Mouse (Mus musculus) urinary bladder, postnatal 0 days (tissue): Measurements from ENCODE around the gene Soat1. TPM values are rescaled to one million over a fixed set of nuclear protein-coding genes. Genes with fewer than 3 reads are reported as not detected.

ENCODE experiments used
- polyA plus RNA-seq: library from polyadenylated mRNA; unstranded; fragments of >200 nt; fragmentation: Nextera tagmentation; extraction: Ambion mirVana; gene quantifications from 2 replicates; pipeline ENCODE4 v1.2.1, GENCODE M21; 2015

Gene Soat1
- 14.6 and 17.7 TPM in 2 replicates for polyA plus RNA-seq

GRCm38 (mm10) chr1:156473961-156474503 is at the start of gene Soat1:
Gene Soat1 (minus strand): TSS chr1:156474331.

GRCm38 (mm10) chr1:156523842-156524241 is 49.7 kb upstream of the Soat1 start, which contains the start of gene Gm10031:
Gene Gm10031 (plus strand): TSS chr1:156524012.

GRCm38 (mm10) chr1:156420671-156421297 is 53.3 kb downstream of the Soat1 start, which contains the start of gene Axdnd1:
Gene Axdnd1 (minus strand): TSS chr1:156421159.

Other genes with a start within 250 kb of the Soat1 start
- gene Tdrd5, start 170.7 kb downstream of the Soat1 start, polyA plus RNA-seq, result 0.11 TPM in 1 of 2 replicates, not detected in the other
- gene Nphs2, start 163.6 kb downstream of the Soat1 start, polyA plus RNA-seq, result 0.71 TPM in 1 of 2 replicates, not detected in the other
- 587 and 655 TPM in 2 replicates for gene Gm2000, start 108.3 kb downstream of the Soat1 start, polyA plus RNA-seq
- 0.08 and 0.24 TPM in 2 replicates for gene Axdnd1, start 53.2 kb downstream of the Soat1 start, polyA plus RNA-seq
- 0.19 and 0.26 TPM in 2 replicates for gene Gm10031, start 49.7 kb upstream of the Soat1 start, polyA plus RNA-seq
- 2.1 and 2.2 TPM in 2 replicates for gene Abl2, start 84.5 kb upstream of the Soat1 start, polyA plus RNA-seq
- gene Tor3a, start 200.0 kb upstream of the Soat1 start, polyA plus RNA-seq, result 10.4 and 12.3 TPM in 2 replicates
- 16.7 and 19.6 TPM in 2 replicates for gene Fam20b, start 244.8 kb upstream of the Soat1 start, polyA plus RNA-seq